Mouse (Mus musculus) embryo, embryonic 9.5 days (tissue): Measurements from ENCODE around the gene Fam168b.

Experiments used
- DNase-seq: peaks from one replicate; pipeline ENCODE4 v3.0.0-alpha.2; 2017; ENCODE audit errors: extremely low spot score

Gene Fam168b

GRCm38 (mm10) chr1:34851562-34851961 lies 8.7 kb upstream of the Fam168b start:
- DNase-seq = no peak

- no peak for DNase-seq
These were observed 7.7 kb upstream of the Fam168b start for GRCm38 (mm10) chr1:34850343-34851136.

- peak; percentile 85 for DNase-seq
These were observed 7.0 kb upstream of the Fam168b start, which contains the start of gene Plekhb2 for GRCm38 (mm10) chr1:34849745-34850342. Gene Plekhb2, plus strand, starts transcription at chr1:34849976.

GRCm38 (mm10) chr1:34847070-34847469 lies 4.2 kb upstream of the Fam168b start:
- no peak for DNase-seq

- DNase-seq = peak; percentile 75
These were observed 440 bp downstream of the Fam168b start for GRCm38 (mm10) chr1:34842389-34842861.

GRCm38 (mm10) chr1:34841709-34842388 lies 1.0 kb downstream of the Fam168b start:
- DNase-seq = peak; percentile 36

- no peak for DNase-seq
These were observed 3.6 kb downstream of the Fam168b start for GRCm38 (mm10) chr1:34839241-34839640.

GRCm38 (mm10) chr1:34837951-34838689 lies 4.7 kb downstream of the Fam168b start:
- no peak for DNase-seq

GRCm38 (mm10) chr1:34834904-34835303 lies 8.0 kb downstream of the Fam168b start:
- DNase-seq = no peak

- DNase-seq = no peak
These were observed 11.5 kb downstream of the Fam168b start for GRCm38 (mm10) chr1:34831381-34831780.

GRCm38 (mm10) chr1:34830934-34831333 lies 11.9 kb downstream of the Fam168b start:
- DNase-seq = no peak

GRCm38 (mm10) chr1:34828528-34829294 lies 14.2 kb downstream of the Fam168b start:
- no peak for DNase-seq

- DNase-seq = no peak
These were observed 15.0 kb downstream of the Fam168b start for GRCm38 (mm10) chr1:34827900-34828299.

GRCm38 (mm10) chr1:34825909-34826308 lies 17.0 kb downstream of the Fam168b start:
- no peak for DNase-seq

- DNase-seq = no peak
These were observed 18.7 kb downstream of the Fam168b start for GRCm38 (mm10) chr1:34824208-34824607.

GRCm38 (mm10) chr1:34823353-34823752 lies 19.5 kb downstream of the Fam168b start:
- no peak for DNase-seq

GRCm38 (mm10) chr1:34822746-34823145 lies 20.1 kb downstream of the Fam168b start:
- DNase-seq = no peak

GRCm38 (mm10) chr1:34822003-34822402 lies 20.9 kb downstream of the Fam168b start:
- no peak for DNase-seq

- DNase-seq = no peak
These were observed 21.5 kb downstream of the Fam168b start for GRCm38 (mm10) chr1:34821411-34821810.

GRCm38 (mm10) chr1:34819225-34819910 lies 23.5 kb downstream of the Fam168b start:
- DNase-seq = no peak
